Mouse (Mus musculus) ZHBTc4 (cell line): ENCODE results near the gene Cpne2.

ENCODE experiments used
- DNase-seq: peaks from one replicate; pipeline ENCODE4 v3.0.0-alpha.2; 2011; ENCODE audit warnings: low read depth, low spot score

The Cpne2 gene

GRCm38 (mm10) chr8:94581820-94582483 is 49.2 kb downstream of the Cpne2 start:
- no peak for DNase-seq

GRCm38 (mm10) chr8:94582569-94582968 is 49.8 kb downstream of the Cpne2 start:
- no peak for DNase-seq

DNA sequence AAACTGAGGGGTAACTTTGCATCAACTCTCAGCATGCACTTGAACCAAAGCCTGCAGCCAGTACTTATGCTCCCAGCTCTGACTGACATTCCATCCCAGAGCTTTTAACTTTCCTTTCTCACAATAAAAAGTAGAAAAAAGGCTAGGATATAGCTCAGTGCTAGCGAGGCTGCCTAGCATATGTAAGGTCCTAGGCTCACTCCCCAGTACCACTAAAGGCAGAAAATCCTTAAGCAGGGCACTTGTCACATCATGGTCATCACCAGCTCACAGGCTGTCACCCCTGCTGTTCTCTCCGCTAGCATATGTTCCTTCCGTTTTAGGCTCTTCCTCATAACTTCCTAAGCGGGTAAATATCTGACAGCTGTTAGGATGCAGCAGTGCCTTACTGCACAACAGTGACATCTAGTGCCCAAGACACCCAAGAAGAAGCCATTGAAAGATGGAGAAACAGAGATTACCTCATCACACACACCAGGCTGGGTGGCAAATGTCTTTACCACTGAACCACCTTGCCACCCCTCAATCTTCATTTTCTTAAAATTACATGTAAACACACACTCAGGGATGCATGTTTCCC is 51.5 kb downstream of the Cpne2 start:
- DNase-seq: no peak

GRCm38 (mm10) chr8:94591691-94592090 is 58.9 kb downstream of the Cpne2 start:
- DNase-seq: no peak

GRCm38 (mm10) chr8:94594211-94594610 is 61.4 kb downstream of the Cpne2 start:
- DNase-seq: no peak

GRCm38 (mm10) chr8:94600478-94600877 is 67.7 kb downstream of the Cpne2 start:
- no peak for DNase-seq

DNA sequence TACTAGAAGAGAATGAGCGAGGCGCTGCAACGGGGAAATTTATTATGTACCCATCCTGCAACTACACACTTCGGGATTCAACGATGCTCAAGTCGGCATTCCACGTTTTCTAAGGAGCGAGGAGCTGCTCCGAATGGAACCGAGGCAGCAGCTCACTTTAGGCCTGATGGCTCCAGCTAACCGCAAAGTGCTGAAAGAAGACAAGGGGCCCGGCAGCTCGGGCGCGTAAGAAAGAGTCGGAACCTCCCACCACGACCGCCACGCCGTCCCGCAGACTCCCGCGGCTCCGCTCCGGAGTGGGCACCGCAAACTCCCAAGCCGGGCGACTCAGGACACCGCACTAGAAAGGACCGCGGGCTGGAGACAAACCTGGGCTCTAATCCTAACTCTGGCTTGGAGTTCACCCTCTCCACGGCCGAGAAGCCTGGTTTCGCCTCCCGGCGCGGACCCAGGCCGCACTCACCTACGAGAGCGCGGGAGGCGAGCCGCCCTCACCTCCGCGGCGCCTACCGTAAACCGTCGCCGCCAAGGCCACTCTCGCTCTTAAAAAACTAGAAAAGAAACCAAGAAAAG is 68.3 kb downstream of the Cpne2 start:
- peak; percentile 61 for DNase-seq

- DNase-seq: peak; percentile 100
Measured at GRCm38 (mm10) chr8:94601607-94602385, 69.0 kb downstream of the Cpne2 start, which contains the start of the genes Rspry1 and Fam192a. Gene Rspry1, plus strand, starts transcription at chr8:94601937. Gene Fam192a, minus strand, starts transcription at chr8:94601997.

DNA sequence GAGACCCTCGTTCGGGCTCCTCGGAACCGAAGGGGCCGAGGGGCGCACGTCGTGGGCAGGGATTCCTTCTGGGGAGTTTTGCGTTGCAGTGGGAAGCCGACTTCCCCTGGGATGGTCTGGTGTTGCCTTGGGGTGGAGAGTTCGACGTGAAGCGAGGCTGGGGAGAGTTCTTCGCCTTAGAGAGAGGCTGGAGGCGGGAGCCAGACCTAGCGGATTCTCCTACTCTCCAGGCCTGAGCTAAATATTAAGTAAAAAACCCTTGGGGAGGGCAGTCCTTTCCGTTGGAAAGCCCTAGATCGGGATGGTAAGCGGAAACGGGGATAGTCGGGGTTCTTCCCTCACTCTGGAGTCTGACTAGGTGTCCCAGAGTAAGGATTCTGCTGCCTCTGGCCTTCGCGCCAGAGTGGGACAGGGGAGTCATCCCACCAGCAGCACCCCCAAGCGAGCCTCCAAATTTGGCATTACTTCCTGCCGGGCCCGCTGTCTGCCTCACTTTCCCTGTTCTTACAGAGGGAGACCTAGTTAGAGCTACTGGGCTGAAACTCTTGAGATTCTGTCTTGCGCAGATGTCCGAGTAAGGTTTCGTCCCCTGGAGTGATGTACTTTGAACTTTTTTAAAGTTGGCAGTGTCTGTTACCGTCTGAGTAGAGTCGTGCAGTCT is 69.8 kb downstream of the Cpne2 start:
- DNase-seq: peak; percentile 50

DNA sequence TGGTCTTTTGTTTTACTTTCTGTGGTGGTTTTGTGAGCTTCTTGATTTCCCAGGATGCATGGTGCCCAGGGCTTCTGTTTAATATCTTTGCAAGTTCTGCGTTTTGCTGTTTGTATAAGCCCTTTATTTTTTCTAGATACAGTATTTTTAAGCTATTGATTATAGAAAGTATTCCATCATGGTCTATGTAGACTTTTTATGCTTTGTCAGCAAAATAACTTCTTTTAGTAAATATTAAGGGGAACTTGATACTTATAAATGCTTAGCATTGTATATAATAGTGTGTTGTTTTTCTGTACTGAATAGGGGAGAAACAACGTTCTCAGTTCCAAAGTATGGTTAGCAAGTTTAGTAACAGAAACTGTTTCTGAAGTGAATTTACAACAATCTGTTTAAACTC is 71.2 kb downstream of the Cpne2 start:
- DNase-seq: no peak

- DNase-seq: no peak
Measured at GRCm38 (mm10) chr8:94607064-94607463, 74.3 kb downstream of the Cpne2 start.
